Mouse (Mus musculus) olfactory bulb, adult 2 months (tissue): ENCODE data around the gene Arhgap1. TPM values are rescaled to one million over a fixed set of nuclear protein-coding genes. Genes with fewer than 3 reads are reported as not detected.
A peak's percentile ranks its signal among the peaks of the same experiment; 100 is the strongest.
"Not testable (repeated sequence)": the region's sequence is repeated elsewhere in the genome, so short reads cannot be mapped to it uniquely, and the experiment has no call there.

Experiments used
- H3K27ac ChIP-seq: fragments of 200-500 bp; 2 replicates; pipeline ENCODE4 v1.5.1; 2012; ENCODE audit warnings: low read depth, low read length; ENCODE audit not compliant: insufficient read depth
- H3K4me1 ChIP-seq: fragments of 200-500 bp; 2 replicates; pipeline ENCODE4 v1.6.1; 2012; ENCODE audit warnings: low read length; ENCODE audit not compliant: control insufficient read depth, insufficient read depth
- H3K4me3 ChIP-seq: fragments of 200-500 bp; 2 replicates; pipeline ENCODE4 v1.5.1; 2012; ENCODE audit warnings: mild to moderate bottlenecking, low read depth, low read length, moderate library complexity; ENCODE audit not compliant: insufficient read depth
- CTCF ChIP-seq: fragments of 200-500 bp; IDR thresholded peaks from 2 replicates; pipeline ENCODE4 v1.5.1; 2012; ENCODE audit warnings: low read depth, mild to moderate bottlenecking, low read length, moderate library complexity; ENCODE audit not compliant: insufficient read depth
- POLR2A ChIP-seq: fragments of 200-500 bp; IDR thresholded peaks from 2 replicates; pipeline ENCODE4 v1.6.1; 2012; ENCODE audit warnings: mild to moderate bottlenecking, low read depth, low read length, moderate library complexity; ENCODE audit not compliant: insufficient read depth
- WGBS: fragments of 180-500 bp; shearing (Covaris S2); methylation state at CpG from one replicate; pipeline ENCODE4 v1.1.7; 2018; 5-methylcytosine and 5-hydroxymethylcytosine counted together
- polyA plus RNA-seq: library from polyadenylated mRNA; stranded (reverse); fragments of >200 nt; gene quantifications from 2 replicates; pipeline ENCODE4 v1.2.4, GENCODE M21; 2012; ENCODE audit warnings: low replicate concordance; ENCODE audit not compliant: missing spikeins, insufficient read depth, insufficient read length

The Arhgap1 gene
- 160 TPM in 1 of 2 replicates, not detected in the other for polyA plus RNA-seq

GRCm38 (mm10) chr2:91649553-91650359 is at the start of gene Arhgap1, which contains the start of gene Zfp408:
TSS of gene Arhgap1 (plus strand) at chr2:91649860.
TSS of gene Zfp408 (minus strand) at chr2:91649791.
- H3K27ac ChIP-seq, result peak within 1 kb of the TSS; percentile 82
- WGBS, result under 1% methylated on average over 44 of the region's 44 CpGs
- peaks cover 30% of the 10 kb centered on the region for H3K4me1 ChIP-seq
- peak; percentile 60; the same call in 1 of the 2 replicates for TF ChIP-seq POLR2A
- no peak for TF ChIP-seq CTCF
- H3K4me3 ChIP-seq, result peak within 1 kb of the TSS; percentile 65

- 95% methylated on average over 4 of the region's 4 CpGs for WGBS
- TF ChIP-seq CTCF (no peak), POLR2A (no peak)
- no peaks in the 10 kb centered on the region for H3K4me1 ChIP-seq
- H3K27ac ChIP-seq, result no peak overlapping the region
- no peak overlapping the region for H3K4me3 ChIP-seq
Measured at GRCm38 (mm10) chr2:91600475-91600874, 49.2 kb upstream of the Arhgap1 start.

- Histone ChIP-seq H3K4me3 (no peak overlapping the region), H3K4me1 (no peaks in the 10 kb centered on the region), H3K27ac (no peak overlapping the region)
- TF ChIP-seq POLR2A (no peak), CTCF (no peak)
- 86% methylated on average over 4 of the region's 4 CpGs for WGBS
Measured at GRCm38 (mm10) chr2:91602389-91602788, 47.3 kb upstream of the Arhgap1 start.

GRCm38 (mm10) chr2:91609370-91609769 is 40.3 kb upstream of the Arhgap1 start:
- not testable (repeated sequence) for H3K27ac ChIP-seq

GRCm38 (mm10) chr2:91622356-91622755 is 27.3 kb upstream of the Arhgap1 start:
- Histone ChIP-seq H3K27ac (no peak overlapping the region), H3K4me3 (no peak overlapping the region), H3K4me1 (no peaks in the 10 kb centered on the region)
- TF ChIP-seq POLR2A (no peak), CTCF (no peak)
- 91% methylated on average over 5 of the region's 5 CpGs for whole genome bisulfite sequencing

More at GRCm38 (mm10) chr2:91609370-91609769, 40.3 kb upstream of the Arhgap1 start:
- not testable (repeated sequence) for H3K4me1 ChIP-seq, H3K4me3 ChIP-seq

- H3K4me3 ChIP-seq, H3K27ac ChIP-seq, H3K4me1 ChIP-seq: not testable (repeated sequence)
- 92% methylated on average over 7 of the region's 7 CpGs for WGBS
Measured at GRCm38 (mm10) chr2:91623366-91623765, 26.3 kb upstream of the Arhgap1 start.

- Histone ChIP-seq H3K27ac (no peak overlapping the region), H3K4me1 (0 out of 2 replicates have a peak, but pooled peaks cover 4% of the 10 kb centered on the region), H3K4me3 (no peak overlapping the region)
- WGBS, result 79% methylated on average over 5 of the region's 5 CpGs
- TF ChIP-seq POLR2A (no peak), CTCF (no peak)
Measured at GRCm38 (mm10) chr2:91627486-91627885, 22.2 kb upstream of the Arhgap1 start.

- 88% methylated on average over 8 of the region's 8 CpGs for WGBS
- H3K4me1 ChIP-seq, result 0 out of 2 replicates have a peak, but pooled peaks cover 4% of the 10 kb centered on the region
Measured at GRCm38 (mm10) chr2:91628171-91628570, 21.5 kb upstream of the Arhgap1 start.

GRCm38 (mm10) chr2:91629682-91630081 is 20.0 kb upstream of the Arhgap1 start:
- H3K4me1 ChIP-seq, result 0 out of 2 replicates have a peak, but pooled peaks cover 4% of the 10 kb centered on the region
- WGBS, result 71% methylated on average over 18 of the region's 18 CpGs

More at GRCm38 (mm10) chr2:91628171-91628570, 21.5 kb upstream of the Arhgap1 start:
- no peak for TF ChIP-seq CTCF
- TF ChIP-seq POLR2A, result no peak
- Histone ChIP-seq H3K27ac (no peak overlapping the region), H3K4me3 (no peak overlapping the region)

GRCm38 (mm10) chr2:91630384-91630783 is 19.3 kb upstream of the Arhgap1 start:
- 94% methylated on average over 12 of the region's 12 CpGs for WGBS

More at GRCm38 (mm10) chr2:91629682-91630081, 20.0 kb upstream of the Arhgap1 start:
- H3K27ac ChIP-seq, result no peak overlapping the region
- TF ChIP-seq POLR2A (no peak), CTCF (no peak)
- no peak overlapping the region for H3K4me3 ChIP-seq

More at GRCm38 (mm10) chr2:91630384-91630783, 19.3 kb upstream of the Arhgap1 start:
- Histone ChIP-seq H3K4me3 (no peak overlapping the region), H3K27ac (no peak overlapping the region), H3K4me1 (0 out of 2 replicates have a peak, but pooled peaks cover 4% of the 10 kb centered on the region)
- TF ChIP-seq POLR2A (no peak), CTCF (no peak)
